Mouse (Mus musculus) right cerebral cortex, adult 2 months (tissue): ENCODE data around the gene Shox2.

Experiments
- DNase-seq, 2 experiments: peaks; one replicate each; pipeline ENCODE4 v3.0.0; 2021 to 2022; ENCODE audit warnings: low spot score in 2 of 2

Shox2 gene

DNA sequence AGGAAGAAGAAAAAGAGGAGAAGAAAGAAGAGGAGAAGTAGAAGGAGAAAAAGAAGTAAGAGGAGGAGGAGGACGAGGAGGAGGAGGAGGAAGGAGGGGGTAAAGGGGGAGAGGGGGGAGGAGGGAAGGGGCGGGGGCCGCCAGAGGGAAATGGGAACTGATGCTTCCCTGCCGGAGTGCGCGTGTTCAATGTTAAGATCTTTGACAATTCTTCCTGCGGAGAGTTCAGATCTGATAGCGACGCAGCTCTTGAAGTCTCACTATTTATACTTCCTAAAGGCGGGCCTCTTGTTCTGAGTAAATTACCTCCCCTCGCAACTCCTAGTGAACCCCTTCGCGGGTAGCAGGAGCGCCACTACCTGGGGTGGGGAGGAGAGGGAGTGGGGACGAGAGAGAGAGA, at the start of gene Shox2:
TSS of gene Shox2 (minus strand) at position 66 of the 400 bp plus-strand sequence.
- DNase-seq, result no peak

DNA sequence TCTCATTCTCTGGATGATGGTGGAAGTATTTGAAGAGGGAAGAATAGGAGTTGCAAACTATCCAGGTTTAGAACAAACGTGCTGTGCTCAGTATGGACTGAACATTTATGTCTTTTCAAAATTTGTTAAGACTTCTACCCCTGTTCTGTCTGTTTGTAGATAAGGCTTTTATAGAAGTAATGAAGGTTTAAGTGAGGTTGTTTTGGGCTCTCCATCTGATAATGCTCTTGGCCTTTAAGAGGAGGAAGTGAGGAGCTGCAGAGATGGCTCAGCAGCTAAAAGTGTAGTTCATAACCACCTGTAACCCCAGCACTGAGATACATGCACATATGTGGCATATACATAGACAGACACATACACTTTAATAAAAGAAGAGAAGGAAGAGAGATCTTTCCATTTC, 15.2 kb upstream of the Shox2 start:
- no peak for DNase-seq

DNA sequence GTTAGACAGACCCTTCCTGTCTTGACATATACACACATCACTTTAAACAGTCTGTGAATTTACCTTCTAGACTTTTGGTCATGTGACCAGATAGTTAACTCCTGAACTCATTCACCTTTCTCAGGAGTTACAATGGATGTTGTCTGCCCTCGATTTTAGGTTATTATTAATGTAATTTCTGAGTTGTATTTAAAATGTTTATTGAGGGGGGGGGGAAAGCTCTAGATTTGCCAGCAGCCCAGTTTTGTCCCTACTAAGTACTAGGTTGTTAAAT, 4.7 kb upstream of the Shox2 start:
- DNase-seq, result no peak

DNA sequence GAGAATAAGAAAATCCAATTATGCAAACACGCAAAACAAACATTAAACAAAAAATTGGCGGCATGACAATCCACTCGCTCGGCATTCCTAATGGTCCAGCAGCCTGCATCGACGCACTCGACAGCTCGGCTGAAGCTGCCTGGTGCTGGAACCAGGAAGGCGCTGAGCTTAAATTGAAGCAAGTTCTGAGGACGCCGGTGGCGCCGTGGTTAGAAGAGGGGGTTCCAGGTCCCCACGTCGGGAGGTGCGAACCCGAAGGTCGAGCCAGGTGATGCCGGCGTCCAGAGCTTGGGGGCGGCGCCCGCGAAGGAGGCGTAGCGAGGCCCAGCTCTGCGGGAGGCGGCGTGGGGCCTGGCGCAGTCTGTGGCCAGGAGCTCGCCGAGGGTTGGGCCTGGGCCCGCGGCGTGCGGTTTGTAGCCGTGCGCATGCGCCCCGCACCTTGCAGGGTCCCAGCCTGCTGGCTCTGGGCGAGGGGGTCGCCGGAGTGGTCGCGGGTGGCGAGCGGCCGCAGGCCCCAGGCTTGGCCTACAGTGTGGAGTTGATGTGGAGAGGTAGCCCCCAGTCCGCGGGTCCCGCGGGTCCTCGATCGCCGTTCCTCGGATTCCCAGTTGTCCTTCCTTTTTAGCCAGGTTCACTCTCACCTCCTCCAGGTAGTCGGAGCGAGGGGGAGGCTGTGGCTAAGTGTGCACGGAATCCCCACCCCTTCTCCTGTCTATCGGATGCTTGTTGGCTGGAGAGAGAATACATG, 4.1 kb upstream of the Shox2 start:
- peak; percentile 80 to 85 for DNase-seq

DNA sequence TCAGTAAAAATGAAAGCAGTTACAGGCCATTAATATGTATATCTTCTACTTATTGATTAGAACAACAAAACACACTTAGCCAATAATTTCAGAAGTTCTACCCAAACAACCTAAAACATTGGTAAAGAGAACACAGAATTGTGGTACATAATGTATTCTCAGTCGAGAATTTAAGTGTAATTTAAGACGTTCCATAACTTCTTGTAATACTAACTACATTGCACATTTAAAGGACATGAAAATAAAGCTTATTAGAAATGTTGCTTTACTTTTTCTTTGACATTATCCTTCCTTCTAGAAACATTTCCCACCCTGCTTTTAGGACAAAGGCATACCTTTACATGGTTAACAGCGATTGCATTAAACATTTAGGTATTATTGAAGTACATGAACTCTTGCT, 1.9 kb upstream of the Shox2 start:
- DNase-seq, result no peak

DNA sequence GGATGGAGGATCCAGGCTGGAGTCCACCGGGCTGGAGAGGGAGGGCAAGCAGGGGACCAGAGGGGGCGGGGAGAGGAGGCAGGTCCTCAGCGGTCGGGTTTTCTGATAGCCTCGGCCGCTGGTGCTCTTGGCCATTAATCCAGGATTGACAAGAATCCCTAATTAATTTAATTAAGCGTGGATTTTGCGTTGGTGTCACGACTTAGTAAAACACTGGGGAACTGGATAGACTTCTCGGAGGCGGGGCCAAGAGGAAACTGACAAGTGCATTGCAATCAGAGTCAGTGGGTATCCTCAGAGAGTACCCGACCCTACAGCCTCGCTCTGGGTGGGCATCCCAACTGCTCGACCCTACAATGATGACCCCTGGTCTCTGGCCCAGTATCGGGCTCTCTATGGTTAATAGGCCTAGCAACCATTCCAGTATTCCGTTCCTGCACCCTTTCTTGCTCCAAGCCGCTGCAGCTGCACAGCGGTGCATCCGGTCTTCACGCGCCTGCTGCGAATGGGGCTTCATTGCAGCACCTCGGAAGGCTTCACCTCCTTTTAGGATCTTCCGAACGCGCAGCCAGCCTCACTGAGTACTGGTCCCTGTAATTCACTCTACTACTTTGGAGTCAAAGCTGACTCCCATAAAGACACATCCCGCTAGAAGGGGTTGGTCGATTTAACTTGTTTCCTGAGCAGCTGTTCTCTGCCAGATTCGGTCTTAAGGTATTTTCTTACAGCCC, 775 bp upstream of the Shox2 start:
- peak in 1 of 2 experiments; percentile 31 for DNase-seq

DNA sequence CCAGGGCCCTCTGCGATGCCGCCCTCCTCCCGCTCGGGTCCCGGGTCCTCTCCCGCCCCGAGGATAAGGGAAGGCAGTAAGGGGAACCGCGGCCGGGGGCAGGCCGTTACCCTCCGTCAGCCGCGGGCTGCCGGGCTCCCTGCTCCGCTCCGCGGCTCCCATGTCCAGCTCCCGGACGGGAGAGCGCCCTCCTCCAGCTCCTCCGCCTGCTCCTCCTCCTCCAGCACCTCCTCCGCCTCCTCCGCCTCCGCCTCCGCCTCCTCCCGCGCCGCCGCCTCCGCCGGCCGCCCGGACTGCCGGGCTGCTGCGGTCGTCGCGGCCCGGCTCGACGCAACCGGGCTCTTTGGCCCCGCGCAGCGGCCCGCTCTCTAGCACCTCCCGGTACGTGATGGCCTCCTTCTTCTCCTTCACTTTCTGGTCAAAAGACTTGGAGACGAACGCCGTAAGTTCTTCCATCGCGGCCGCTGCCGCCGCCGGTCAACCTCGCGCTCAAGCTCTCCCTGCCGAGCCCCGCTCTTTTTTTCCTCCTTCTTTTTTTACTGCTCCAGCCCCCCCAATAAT, 390 bp downstream of the Shox2 start, which contains the start of gene Rsrc1:
TSS of gene Rsrc1 (plus strand) at position 290 of the 561 bp plus-strand sequence.
- DNase-seq, result no peak

DNA sequence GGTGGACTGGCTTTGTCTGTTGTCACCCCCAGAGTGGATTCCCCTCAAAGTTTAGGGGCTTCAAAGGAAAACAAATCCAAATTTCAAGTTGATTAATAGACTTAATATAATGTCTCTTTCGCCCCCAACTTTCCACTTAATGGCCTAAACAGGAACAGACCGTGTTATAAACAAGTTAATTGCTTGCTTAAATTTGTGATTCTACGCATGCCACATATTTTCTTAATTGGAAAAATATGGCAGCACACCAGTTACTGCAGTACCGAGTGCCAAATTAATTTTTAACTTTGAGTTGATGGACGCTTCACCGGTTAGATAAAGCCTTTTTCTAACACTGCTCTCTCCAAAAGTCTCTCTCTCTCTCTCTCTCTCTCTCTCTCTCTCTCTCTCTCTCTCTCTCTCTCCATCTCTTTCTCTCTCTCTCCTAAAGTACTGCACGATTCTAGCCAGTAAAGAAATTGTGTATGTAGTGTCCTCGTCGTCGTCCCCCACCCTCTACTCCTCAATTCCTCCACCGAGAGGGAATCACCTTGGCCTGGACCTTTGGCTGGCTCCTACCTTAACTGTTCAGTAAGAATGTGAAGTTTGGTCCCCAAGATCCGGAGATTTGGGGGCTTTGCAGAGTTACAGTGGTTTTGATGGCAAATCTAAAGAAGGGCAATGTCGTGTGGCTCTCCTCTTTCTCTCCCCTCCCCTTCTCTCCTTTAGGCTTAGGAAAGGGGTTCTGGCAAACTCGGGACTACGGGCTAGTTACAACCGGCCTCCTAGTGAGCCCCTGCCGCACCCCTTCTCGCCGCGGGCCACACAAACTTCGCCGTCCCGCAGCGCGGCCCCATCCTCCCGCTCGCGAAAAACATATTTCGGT, 1.2 kb downstream of the Shox2 start:
- no peak for DNase-seq

DNA sequence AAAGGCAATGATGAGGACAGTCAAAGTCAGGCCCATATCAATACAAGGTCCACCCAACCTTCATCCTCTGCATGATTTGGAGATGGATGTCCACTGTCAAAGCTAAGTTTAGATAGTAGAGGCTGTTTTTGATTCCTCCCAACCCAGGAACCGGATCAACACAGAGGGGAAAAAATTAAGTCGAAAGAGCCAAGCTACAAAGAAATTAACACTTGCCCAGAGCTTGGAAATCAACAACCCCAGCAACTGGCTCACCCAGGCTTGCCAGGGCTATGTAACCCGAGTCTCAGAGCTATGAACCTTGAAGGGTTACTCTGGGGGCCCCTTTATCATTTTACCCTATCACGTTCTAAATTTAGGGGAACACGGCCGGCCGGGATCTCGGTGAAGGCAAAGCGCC, 2.1 kb downstream of the Shox2 start:
- no peak for DNase-seq

DNA sequence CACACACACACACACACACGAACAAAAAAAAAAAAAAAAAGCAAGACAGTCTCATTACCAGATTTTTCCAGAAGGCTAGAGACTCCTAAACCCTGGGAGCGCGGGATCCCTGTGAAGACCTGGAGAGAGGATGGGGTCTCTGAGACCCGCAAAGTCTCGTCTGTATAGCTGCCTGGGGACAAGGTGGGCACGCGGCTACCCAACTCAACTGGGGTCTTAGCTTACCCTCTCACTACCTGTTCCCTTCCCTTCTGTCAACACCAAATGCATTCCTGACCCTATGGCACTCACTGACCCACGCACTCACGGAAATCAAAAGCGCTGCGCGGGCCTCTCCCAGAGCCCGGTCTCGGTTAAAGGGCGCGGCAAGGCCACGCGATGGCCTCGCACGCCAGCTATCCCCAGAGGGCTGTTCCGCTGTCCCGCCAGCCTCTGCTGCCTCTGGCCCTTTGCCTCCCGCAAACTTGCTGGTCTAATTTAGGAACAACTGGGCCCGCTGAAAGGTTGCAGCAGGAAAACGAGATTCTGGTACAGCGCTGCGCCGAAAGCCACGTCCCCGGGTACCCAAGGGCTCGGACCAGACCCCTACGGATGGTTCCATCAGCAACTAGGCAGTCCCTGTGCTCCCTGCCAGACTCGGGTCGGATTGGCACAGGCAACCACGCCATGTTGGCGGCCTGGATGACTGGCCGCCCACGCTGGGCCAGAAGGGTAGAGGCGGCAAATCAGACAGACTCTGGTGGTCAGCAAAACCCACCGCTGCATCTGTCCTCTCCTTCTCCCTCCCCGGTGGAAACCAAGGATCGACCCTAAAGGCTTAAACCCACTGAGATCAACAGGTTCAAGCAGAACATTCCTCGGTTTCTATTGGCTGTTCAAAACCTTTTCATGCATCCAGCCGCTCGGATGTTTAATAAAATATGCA, 2.9 kb downstream of the Shox2 start:
- DNase-seq, result no peak

DNA sequence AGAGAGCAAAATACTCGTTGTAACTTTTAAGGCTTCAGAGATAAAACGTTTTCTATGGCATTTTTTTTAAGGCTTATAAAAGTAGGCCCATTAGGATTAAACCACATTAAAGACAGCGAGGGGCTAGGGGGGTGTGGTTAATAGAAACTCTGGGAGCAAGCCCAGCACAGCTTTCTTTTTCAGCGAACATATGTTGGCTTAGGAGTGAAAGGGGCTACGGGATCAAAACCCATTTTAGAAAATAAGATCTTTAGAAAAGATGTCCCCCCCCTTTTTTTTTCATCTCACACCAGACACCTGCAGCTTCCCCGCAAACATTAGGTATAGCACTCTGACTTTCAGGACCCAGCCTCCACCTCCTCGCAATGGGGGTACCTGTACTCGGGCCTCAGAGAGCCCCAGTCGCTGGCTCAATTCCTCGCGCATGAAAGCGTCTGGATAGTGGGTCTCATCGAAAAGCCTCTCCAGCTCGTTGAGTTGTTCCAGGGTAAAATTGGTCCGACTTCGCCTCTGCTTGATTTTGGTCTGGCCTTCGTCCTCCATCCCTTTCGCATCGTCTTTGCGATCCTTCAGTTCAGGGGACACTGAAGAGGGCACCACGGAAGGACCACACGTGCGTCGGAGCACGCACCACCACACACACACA, 3.6 kb downstream of the Shox2 start:
- DNase-seq, result no peak

DNA sequence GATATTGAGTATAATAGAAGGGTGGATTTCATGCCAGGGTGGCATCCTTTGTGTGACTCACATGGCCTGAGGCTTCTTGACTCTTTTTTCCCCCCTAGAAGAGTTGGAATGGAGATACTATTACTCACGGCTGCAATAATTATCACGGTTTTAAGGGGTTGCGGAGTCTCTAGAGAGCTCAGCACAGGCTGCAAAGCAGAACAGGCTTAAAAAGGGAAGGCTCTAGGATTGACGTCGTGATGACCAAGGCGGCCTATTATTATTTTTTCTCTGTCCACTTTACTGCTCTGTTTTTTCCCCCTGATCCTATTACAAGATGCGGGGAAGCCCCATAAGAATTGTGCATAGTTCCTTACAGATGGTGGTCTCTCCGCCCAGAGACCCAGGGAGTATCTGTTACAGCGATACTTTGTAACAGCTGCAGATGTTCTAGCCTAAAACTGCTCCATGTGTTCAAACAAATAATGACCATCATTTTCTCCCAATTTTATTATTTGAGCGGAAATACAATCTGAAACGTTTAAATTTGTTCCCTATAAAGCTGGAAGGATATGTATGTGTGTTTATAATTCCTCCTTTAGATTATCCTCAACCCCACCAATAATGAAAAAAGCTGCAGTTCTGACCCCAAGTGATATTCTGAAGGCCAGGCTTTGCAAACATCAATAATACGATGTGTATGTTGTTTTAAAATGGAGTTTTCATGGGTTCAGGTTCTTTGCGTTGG, 4.5 kb downstream of the Shox2 start:
- no peak for DNase-seq

DNA sequence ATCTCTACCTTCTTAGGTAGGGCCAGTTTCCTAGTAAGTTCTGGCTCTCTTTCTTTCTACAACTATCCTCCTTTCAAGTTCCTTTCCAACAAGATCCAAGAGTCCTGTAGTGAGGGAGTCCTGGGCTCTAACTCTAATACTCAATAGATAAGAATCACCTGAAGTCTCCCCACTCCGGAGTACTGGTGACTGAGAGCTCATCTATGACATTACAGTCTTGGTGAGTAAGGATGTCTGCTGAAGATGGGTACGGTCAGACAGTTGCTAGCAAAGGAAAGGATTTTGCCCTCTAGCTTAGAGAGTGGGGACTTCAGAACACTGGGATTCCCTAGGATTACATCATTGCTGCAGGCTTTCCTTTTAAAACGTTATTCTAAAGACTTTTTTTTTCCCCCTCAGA, 7.1 kb downstream of the Shox2 start:
- DNase-seq, result no peak

DNA sequence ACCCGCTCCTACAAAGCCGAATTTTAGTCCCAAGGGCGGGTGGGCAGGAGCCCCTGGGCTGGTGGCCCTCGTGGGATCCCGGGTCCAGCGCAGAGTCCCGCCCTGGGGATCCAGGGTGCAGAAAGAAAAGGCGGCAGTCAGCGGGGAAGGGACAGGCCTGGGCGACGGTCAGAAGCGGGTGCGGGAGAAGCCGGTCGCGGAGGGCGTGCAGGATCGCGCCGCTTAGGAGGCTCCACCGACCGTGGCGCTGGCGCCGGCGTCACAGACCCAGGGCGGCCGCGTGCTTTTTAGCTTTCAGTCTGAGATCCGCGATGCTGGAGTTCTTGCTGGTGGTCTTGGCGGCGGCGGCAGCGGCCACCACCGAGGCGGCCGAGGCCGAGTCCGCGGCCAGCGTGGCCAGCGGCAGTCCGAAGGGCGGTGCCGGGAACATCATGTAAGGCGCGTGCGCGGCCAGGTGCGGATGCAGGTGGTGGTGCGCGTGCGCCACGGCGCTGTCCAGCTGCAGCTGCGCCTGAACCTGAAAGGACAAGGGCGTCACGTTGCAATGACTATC, 8.1 kb downstream of the Shox2 start:
- peak in 1 of 2 experiments; percentile 26 for DNase-seq

DNA sequence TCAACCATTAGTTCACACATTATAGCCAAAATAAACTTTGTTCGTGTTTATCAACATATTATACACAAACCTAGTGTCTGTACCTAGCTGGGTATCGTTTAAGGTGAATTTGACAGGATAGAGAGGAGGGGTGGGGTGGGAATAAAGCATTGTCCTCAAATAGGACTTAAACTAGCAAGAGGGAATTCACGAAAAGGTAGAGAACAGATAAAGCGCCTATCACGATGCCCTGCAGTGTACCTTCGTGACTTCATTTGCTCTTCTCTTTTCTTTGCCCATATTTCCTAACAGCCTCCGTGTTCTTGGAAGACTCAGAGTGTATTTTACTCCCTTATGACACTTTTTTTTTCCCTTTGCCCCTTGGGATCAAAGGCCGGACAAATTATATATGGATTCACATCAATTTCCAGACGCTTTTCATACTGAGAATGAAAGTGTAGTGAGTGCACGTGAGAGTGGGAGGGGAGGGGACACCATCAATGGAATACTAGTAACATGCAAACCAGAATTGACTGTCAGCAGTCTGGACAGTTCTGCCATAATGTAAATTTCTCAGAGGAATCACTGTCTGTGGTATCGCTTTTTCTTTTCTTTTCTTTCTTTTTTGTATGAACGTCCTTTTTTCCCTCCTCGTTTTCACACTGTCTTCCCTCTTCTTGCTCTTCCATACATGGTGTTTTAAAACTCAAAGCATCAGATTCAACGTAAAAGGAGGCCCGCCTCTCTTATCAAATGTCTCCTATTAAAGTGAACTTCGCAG, 9.2 kb downstream of the Shox2 start:
- no peak for DNase-seq

DNA sequence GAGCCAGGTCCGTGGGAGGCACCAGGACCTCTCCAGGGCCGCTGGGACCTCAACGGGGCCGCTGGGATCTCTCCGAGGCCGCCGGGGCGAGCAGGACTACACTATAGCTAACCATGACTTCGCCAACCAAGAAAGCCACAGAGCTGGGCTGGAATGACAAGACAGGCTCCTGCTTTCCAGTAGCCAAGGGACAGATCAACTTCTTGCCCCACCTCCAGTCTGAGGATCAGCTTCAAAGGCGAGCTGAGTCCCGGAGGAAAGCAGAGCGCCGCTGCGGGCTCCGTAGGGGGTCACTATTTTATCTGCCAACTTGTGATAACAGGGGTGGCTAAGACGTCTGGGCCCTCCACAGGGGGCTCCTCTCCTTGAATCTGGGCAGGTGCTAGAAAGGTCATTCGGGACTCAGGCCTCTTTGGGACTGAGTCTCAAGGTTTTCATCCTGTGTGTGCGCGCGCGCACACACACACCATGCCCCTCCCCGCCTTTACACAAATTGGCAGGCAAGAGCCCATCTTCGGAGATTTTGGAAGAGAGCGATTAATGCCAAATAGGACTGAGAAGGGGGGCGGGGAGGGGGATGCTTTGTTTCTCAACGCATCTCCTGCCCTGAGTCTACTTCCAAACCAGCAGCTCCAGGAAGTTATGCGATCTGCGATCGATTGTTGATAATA, 10.8 kb downstream of the Shox2 start:
- no peak for DNase-seq

DNA sequence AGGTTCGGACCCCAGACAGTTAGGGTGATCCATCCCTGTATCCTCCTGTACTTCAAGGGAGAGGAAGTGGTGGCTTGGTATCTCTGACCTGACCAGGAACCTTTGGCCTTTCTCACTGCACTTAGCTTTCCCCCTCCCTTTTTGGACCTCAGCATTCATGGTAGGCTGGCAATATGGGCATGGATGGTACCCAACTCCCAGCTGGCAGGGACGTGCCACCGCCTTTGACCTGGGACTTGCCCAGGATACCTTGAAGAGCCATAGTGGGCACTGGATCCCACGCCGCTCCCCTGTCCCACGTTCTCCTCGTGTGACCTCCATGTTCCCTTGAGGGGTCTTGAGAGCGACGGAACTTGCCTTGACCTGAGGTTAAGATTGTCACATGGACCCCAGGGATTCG, 11.3 kb downstream of the Shox2 start:
- DNase-seq, result no peak

DNA sequence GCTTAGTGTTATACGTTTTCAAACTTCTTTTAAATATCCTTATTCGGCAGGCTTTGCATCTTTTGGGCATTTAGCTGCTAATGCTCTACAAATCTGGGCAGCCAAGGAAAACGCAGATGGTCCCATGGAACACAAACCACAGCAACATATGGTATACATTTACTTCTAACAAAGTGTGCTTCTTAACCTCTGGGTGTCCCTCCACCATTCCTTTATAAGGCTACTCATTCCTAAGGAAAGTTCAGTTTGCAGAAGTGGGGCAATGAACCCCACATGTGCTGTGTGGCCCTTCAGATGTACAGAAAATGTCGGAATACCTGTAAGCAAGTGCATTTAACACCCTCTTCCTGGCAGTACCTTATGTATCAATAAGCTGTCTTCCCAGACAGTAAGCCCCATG, 14.1 kb downstream of the Shox2 start:
- no peak for DNase-seq
